Mouse (Mus musculus): Measurements from ENCODE around the gene Ano6. TPM values are rescaled to one million over a fixed set of nuclear protein-coding genes. Genes with fewer than 3 reads are reported as not detected.

Gene Ano6
- polyA plus RNA-seq, 1 experiment: 5.8 TPM

DNA sequence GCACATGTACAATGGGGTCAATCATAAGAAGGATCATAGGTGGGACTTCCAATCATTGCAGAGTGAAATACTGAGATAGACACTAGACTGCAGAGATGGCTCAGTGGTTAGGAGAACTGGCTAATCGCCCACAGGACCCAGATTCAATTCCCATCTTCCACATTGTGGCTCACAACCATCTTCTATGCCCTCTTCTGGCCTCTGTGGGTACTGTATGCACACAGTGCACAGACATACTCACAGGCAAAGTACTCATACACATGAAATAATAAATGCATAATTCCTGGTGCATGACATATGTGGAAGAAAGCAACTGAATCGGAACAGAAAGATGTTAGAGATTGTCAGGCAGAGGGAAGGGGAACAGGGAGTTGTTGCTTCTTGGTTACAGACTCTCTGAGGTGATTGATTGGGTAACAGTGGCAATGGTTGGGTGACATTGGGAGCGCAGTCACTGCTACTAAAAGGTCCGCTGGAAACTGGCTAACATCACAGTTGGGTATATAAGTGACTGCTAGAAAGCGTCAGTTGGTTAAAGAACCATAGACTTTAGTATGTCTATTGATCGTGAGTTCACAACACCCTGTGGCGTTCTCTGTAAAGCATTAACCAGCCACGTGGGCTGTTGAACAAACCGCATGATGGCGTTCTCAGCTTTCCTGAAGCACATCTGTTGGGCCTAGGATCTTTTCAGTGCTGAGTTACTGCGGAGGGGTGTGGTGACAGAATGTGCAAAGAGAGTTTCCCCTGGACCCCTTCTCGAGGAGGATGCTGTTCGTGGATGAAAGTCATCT lies 64.6 kb downstream of the Ano6 start:
- H3K27ac ChIP-seq (ENCODE audit: control insufficient read depth, insufficient read depth, low read depth, low read length): no peak overlapping the region
- no peaks in the 10 kb centered on the region for H3K36me3 ChIP-seq (ENCODE audit: control insufficient read depth, insufficient read depth, low read length)
- H3K4me3 ChIP-seq (ENCODE audit: control insufficient read depth, low read depth, low read length): no peak overlapping the region

DNA sequence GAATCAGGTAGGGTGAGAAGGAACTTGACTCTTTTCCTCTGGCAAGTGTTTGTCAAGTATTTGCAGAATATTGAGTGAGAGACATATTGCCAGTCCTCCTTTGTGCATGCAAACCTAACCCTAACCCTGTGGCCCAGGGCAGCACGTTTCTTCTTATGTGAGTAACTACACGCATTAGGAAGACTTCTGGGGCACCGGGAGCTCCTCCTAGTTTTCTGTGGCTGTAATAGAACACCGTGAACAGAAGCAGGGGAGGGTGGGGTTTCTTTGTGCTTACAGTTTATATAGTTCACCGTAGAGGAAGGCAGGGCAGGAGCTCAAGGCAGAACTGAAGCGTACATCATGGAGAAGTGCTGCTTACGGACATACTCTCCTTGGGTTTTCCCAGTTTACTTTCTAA lies 65.3 kb downstream of the Ano6 start:
- TF ChIP-seq CTCF (IDR thresholded peaks at IDR 0.05; ENCODE audit: control insufficient read depth, insufficient read depth, insufficient replicate concordance, low read depth, low read length): no peak
- no peak for TF ChIP-seq POLR2A (IDR thresholded peaks at IDR 0.05; ENCODE audit: control insufficient read depth, low read depth, low read length)
- Histone ChIP-seq H3K36me3 (ENCODE audit: control insufficient read depth, insufficient read depth, low read length) (no peaks in the 10 kb centered on the region), H3K27ac (ENCODE audit: control insufficient read depth, insufficient read depth, low read depth, low read length) (no peak overlapping the region), H3K4me1 (ENCODE audit: control insufficient read depth, insufficient read depth, low read length) (no peaks in the 10 kb centered on the region), H3K4me3 (ENCODE audit: control insufficient read depth, low read depth, low read length) (no peak overlapping the region), H3K27me3 (ENCODE audit: control insufficient read depth, insufficient read depth, low read length) (no peaks in the 10 kb centered on the region)

More for the DNA sequence above, 64.6 kb downstream of the Ano6 start:
- no peak for TF ChIP-seq CTCF (IDR thresholded peaks at IDR 0.05; ENCODE audit: control insufficient read depth, insufficient read depth, insufficient replicate concordance, low read depth, low read length)
- no peak for TF ChIP-seq POLR2A (IDR thresholded peaks at IDR 0.05; ENCODE audit: control insufficient read depth, low read depth, low read length)
- no peaks in the 10 kb centered on the region for H3K27me3 ChIP-seq (ENCODE audit: control insufficient read depth, insufficient read depth, low read length)
- no peaks in the 10 kb centered on the region for H3K4me1 ChIP-seq (ENCODE audit: control insufficient read depth, insufficient read depth, low read length)

DNA sequence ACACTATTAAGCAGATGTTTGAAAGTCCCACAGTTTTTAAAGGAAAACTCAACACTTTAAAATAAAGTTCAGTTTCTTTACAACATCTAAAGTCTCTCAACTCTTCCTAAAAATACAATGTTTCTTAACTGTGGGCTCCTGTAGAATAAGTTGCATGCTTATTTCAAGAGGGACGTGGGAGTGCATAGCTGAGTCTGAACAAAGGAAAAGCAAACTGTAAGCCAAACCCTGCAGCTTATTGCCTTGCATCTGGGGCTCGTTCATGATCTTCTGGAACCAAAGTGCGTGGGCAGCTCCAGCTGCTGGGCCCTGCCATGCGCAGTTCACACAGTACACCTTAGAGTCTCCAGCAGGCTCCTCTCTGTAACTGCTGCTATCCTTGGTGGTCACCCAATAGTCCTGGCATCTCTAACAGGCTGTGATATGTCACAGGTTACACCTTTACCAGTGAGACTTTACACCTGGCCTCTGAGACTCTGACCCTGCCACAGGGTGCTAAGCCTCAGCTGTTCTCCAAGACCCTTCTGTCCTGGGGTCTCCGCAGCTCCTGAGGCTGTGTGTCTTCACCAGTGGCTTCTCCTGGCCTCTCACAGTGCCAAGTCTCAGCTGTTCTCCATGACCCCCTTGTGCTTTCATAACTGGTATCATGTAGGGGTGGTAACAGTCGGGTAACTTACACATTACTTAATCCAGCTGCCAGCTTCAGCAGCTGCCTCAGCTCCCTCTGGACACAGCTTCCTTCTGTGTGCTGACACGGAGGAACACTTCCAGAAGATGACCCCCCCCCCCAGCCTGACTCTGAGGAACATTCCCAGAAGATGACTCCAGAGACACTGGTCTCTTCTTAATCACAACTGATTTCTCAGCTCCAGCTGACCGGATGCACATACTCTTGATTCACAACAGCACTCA lies 66.3 kb downstream of the Ano6 start:
- Histone ChIP-seq H3K27ac (ENCODE audit: control insufficient read depth, insufficient read depth, low read depth, low read length) (no peak overlapping the region), H3K4me1 (ENCODE audit: control insufficient read depth, insufficient read depth, low read length) (no peaks in the 10 kb centered on the region), H3K36me3 (ENCODE audit: control insufficient read depth, insufficient read depth, low read length) (no peaks in the 10 kb centered on the region), H3K4me3 (ENCODE audit: control insufficient read depth, low read depth, low read length) (no peak overlapping the region), H3K27me3 (ENCODE audit: control insufficient read depth, insufficient read depth, low read length) (no peaks in the 10 kb centered on the region)
- TF ChIP-seq POLR2A (IDR thresholded peaks at IDR 0.05; ENCODE audit: control insufficient read depth, low read depth, low read length) (no peak), CTCF (IDR thresholded peaks at IDR 0.05; ENCODE audit: control insufficient read depth, insufficient read depth, insufficient replicate concordance, low read depth, low read length) (no peak)

DNA sequence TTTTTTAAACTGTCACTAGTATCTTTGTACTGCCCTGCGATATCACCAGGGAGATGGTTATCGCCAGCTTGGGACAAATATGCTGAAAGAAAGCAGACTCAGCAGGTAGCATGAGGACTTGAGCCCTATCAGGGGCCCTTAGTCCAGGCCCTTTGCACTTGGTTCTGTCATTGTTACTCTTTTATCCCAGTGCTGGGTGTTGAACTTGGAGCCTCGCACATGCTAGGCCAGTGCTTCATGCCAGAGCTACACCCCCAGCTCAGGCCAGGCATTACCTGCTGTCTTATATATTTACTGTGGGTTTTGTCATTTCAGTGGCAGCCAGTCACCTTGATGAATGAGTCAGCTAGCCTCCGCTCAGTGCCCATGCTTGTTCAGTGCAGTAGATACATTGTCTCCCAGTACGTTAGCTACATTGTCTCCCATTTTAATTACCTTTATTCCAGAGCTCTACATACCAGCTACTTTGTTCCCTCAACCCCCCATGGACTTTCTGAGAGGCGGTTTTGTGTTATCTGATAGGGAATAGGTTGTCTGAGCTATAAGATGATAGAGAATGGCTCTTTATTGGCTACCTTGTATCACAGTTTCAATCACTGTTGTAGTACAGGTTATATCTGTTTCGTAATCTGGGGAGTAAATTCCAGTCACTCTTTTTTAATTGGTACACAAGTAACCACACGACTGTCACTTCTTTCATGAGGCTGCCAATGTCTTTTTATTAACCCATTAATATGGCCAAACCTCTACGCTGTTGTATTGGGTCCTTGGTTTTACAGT lies 68.4 kb downstream of the Ano6 start:
- no peak overlapping the region for H3K4me3 ChIP-seq (ENCODE audit: control insufficient read depth, low read depth, low read length)
- no peak overlapping the region for H3K27ac ChIP-seq (ENCODE audit: control insufficient read depth, insufficient read depth, low read depth, low read length)
- H3K4me1 ChIP-seq (ENCODE audit: control insufficient read depth, insufficient read depth, low read length): no peaks in the 10 kb centered on the region
- TF ChIP-seq CTCF (IDR thresholded peaks at IDR 0.05; ENCODE audit: control insufficient read depth, insufficient read depth, insufficient replicate concordance, low read depth, low read length) (no peak), POLR2A (IDR thresholded peaks at IDR 0.05; ENCODE audit: control insufficient read depth, low read depth, low read length) (no peak)
- H3K36me3 ChIP-seq (ENCODE audit: control insufficient read depth, insufficient read depth, low read length): no peaks in the 10 kb centered on the region
- no peaks in the 10 kb centered on the region for H3K27me3 ChIP-seq (ENCODE audit: control insufficient read depth, insufficient read depth, low read length)

DNA sequence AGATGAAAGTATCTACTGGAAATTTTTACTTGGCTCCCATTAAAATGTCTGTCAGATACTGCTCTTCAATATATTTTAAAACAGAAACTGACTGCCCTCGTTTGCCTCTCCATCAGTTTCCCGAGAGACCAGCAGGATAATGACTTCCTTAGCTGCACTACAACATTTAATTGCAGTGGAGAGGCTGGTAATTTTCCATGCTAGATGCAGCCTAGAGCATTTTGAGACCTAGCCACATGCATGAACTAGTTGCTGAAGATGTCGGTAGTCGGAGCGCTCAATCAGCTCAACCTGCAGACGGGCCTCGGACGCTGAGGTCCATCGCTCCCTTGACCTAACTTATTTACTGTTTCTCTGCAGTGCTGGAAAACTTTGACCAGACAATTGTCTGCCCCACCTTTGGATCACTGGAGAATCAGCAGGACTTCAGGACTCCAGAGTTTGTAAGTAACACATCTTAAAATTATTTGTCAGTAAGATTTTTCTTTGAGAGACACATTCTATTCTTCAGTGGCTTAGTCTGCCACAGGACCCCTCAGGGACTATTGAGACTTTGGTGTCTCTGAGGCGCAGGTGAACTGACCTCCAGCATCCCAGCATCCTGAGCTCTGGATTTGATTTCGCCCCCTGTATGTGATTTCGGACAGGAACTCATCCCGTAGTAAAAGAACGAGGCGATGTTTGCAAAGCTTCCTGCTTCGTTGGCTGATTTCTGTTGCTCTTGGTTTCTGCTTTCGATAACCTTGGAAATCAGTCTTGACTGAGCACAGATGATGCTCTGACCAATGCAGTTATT lies 73.4 kb downstream of the Ano6 start:
- Histone ChIP-seq H3K4me1 (ENCODE audit: control insufficient read depth, insufficient read depth, low read length) (no peaks in the 10 kb centered on the region), H3K27ac (ENCODE audit: control insufficient read depth, insufficient read depth, low read depth, low read length) (no peak overlapping the region), H3K36me3 (ENCODE audit: control insufficient read depth, insufficient read depth, low read length) (no peaks in the 10 kb centered on the region), H3K4me3 (ENCODE audit: control insufficient read depth, low read depth, low read length) (no peak overlapping the region), H3K27me3 (ENCODE audit: control insufficient read depth, insufficient read depth, low read length) (no peaks in the 10 kb centered on the region)
- TF ChIP-seq CTCF (IDR thresholded peaks at IDR 0.05; ENCODE audit: control insufficient read depth, insufficient read depth, insufficient replicate concordance, low read depth, low read length) (no peak), POLR2A (IDR thresholded peaks at IDR 0.05; ENCODE audit: control insufficient read depth, low read depth, low read length) (no peak)

DNA sequence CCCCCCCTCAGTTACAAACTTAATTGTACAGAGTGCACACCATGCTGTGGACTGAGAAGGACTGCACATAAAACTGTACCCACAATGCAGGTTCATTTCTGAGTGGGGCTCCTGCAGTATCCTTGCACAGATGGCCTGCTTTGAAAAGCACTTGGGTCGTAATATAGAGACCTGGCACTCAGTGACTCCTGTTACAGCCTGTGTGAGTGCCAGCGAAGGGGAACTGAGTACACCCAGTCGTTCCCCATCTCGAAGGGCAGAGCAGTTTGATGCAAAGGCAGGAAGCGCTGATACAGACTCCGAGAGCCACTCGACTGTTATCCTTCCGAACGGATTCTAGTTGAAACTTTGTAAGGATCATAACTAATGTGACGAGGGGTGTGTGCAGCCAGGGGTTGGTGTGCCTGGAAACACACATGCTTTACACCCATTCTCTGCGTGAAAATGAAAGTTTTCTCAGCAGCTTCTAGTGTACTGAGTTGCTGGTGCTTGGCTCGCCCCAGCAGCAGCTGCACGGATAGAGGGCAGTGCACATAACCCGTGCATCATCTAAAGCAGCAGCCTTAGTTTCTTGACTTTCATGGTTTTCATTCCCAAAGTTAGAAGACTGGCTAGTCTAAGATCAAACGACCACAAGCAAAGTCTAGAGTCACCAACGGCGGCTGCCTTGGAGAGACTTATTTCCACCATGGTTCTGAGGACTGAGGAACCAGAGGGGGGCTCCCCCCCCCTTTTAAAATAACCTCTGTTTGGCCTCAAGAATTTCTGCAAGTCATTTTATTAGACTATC lies 74.9 kb downstream of the Ano6 start:
- Histone ChIP-seq H3K27me3 (ENCODE audit: control insufficient read depth, insufficient read depth, low read length) (no peaks in the 10 kb centered on the region), H3K4me3 (ENCODE audit: control insufficient read depth, low read depth, low read length) (no peak overlapping the region), H3K36me3 (ENCODE audit: control insufficient read depth, insufficient read depth, low read length) (no peaks in the 10 kb centered on the region), H3K4me1 (ENCODE audit: control insufficient read depth, insufficient read depth, low read length) (no peaks in the 10 kb centered on the region), H3K27ac (ENCODE audit: control insufficient read depth, insufficient read depth, low read depth, low read length) (no peak overlapping the region)
- TF ChIP-seq CTCF (IDR thresholded peaks at IDR 0.05; ENCODE audit: control insufficient read depth, insufficient read depth, insufficient replicate concordance, low read depth, low read length) (no peak), POLR2A (IDR thresholded peaks at IDR 0.05; ENCODE audit: control insufficient read depth, low read depth, low read length) (no peak)

Measured in testis, adult 2 months (tissue).